Mouse (Mus musculus): ENCODE data around the gene Trim11.

DNA sequence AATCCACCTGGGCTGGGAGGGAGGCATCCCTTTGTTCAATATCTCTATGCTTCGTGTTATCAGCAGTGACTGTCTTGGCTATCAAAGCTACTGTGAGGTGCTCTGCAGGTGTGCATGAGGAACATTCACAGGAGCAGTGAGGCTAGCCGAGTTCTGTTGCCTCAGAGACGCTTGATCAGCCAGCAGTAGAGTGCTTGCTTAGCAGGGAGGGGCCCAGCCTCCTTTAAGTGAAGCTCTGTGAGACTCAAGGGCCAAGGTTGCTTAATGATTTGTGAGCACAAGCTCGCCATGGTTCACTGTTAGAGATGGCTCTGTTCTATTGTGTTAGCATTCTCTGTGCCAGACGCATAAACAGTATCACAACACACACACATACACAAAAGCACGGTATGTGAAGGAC, 8.2 kb upstream of the Trim11 start:
- TF ChIP-seq CTCF (IDR thresholded peaks at IDR 0.05; ENCODE audit: low read depth, low read length), result no peak
- no peak for TF ChIP-seq POLR2A (IDR thresholded peaks at IDR 0.05; ENCODE audit: extremely low read depth, insufficient read depth, low read length)

Measured in liver, adult 2 months (tissue).